Mouse (Mus musculus) cerebellum, adult 9-10 months (tissue): ENCODE measurements around the gene Sh2b3.

Experiments used
- DNase-seq: peaks from one replicate; pipeline ENCODE4 v3.0.0; 2022

Gene Sh2b3

GRCm38 (mm10) chr5:121783862-121784500 lies 53.5 kb downstream of the Sh2b3 start:
- no peak for DNase-seq

- DNase-seq, result no peak
Observed at GRCm38 (mm10) chr5:121782467-121782866, 55.0 kb downstream of the Sh2b3 start.

GRCm38 (mm10) chr5:121780180-121780579 lies 57.3 kb downstream of the Sh2b3 start:
- no peak for DNase-seq

- no peak for DNase-seq
Observed at GRCm38 (mm10) chr5:121778485-121779119, 58.8 kb downstream of the Sh2b3 start.

- DNase-seq, result no peak
Observed at GRCm38 (mm10) chr5:121771611-121772010, 65.8 kb downstream of the Sh2b3 start.

GRCm38 (mm10) chr5:121769827-121770226 lies 67.6 kb downstream of the Sh2b3 start:
- no peak for DNase-seq

GRCm38 (mm10) chr5:121767564-121767963 lies 69.9 kb downstream of the Sh2b3 start:
- no peak for DNase-seq

GRCm38 (mm10) chr5:121766038-121766773 lies 71.2 kb downstream of the Sh2b3 start:
- no peak for DNase-seq
